Mouse (Mus musculus): ENCODE measurements at regions not wholly inside any gene's neighbourhood (a gene's known extent, or its start where the extent isn't known, plus 50 kb on each side); places are given as distances from the start of the nearest gene placed in this dataset.

GRCm38 (mm10) chr7:36095258-36096130 is 292.7 kb upstream of the Zfp507 start:
- in situ Hi-C loops (cut with MboI, MseI) = no loop called here

DNA sequence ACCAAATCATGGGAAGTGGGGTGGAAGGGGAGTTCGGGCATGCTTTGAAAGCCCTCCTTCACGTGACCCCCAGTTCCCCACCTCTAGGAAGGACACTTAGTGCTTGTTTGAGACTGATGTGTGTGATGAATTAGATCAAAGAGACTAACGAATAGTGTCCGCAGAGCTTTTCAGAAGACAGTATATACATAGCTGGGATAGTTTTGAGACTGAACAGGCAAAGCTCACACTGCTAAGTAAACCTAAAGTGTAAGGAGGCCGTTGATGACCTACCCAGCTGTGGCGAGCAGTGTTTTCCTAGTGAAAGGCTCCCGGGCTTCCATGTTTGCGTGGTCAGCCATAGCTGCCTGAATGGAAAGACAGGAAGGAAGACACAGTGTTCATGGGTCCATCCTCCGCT is 288.3 kb upstream of the Zfp507 start:
- in situ Hi-C loops (cut with MboI, MseI) = no loop called here

GRCm38 (mm10) chr7:36090291-36091123 is 287.7 kb upstream of the Zfp507 start:
- in situ Hi-C loops (cut with MboI, MseI) = no loop called here

GRCm38 (mm10) chr7:36087598-36087997 is 284.8 kb upstream of the Zfp507 start:
- in situ Hi-C loops (cut with MboI, MseI) = no loop called here

DNA sequence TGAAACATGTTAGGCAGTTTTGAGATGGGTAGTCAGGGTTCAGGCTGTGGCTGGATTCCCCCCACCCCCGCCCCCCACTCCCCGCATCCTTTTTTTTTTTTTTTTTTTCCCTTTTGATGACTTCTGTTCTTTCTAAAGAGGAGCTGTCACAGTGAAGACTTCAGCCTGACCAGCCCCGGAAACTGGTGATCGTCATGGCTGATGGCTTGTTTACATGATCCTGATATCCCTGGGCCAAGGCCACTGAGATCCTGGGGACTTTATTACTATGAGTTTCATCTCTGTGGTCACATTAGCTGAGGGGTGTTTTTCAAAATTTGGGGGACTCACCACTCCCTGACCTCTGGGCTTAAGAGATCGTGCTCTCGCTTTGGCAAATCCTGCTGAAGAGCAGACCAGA is 275.9 kb upstream of the Zfp507 start:
- in situ Hi-C loops (cut with MboI, MseI) = no loop called here

DNA sequence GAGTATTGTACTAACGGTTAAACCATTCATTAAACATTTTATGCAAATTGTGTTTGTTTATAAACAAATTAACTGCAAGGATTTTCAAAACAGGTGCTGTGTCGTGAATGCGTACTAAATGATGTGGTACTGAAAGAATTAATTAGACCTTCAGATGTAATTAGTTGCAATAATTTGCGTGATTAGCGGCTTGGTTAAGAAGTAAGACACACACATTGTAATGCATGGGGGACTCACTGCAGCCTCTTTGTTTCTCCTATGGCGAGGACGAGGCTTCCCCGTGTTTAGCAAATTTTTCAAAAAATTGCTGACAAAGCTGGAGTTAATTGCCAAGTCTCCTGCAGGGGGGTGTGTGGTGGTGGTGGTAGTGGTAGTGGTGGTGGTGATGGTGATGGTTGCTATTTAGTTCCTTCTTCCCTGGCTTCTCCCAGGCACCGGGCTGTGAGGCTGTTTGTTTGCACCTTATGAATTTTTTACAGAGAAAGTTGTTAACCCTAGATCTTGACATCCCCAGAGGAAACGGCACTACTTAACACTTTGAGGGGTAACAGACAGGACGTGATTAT is 275.4 kb upstream of the Zfp507 start:
- in situ Hi-C loops (cut with MboI, MseI) = no loop called here

DNA sequence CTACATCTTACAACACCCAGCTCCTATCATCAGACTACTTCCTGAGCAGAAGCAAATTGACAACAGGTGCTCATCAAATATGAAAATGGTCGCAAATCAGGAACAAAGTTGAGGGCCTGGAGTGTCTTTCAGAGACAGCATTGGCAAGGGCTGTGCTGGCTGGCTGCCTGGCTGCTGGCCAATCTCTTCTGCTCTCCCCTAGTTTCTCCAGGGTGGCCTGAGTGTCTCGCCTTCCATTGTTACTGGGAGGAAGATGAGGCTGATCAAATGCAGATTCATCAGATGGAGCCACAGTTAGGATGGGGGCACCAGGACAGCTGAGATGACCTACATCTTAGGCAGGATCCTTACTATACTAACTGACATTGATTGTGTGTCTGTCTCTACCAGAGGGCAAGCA is 274.5 kb upstream of the Zfp507 start:
- in situ Hi-C loops (cut with MboI, MseI) = no loop called here

DNA sequence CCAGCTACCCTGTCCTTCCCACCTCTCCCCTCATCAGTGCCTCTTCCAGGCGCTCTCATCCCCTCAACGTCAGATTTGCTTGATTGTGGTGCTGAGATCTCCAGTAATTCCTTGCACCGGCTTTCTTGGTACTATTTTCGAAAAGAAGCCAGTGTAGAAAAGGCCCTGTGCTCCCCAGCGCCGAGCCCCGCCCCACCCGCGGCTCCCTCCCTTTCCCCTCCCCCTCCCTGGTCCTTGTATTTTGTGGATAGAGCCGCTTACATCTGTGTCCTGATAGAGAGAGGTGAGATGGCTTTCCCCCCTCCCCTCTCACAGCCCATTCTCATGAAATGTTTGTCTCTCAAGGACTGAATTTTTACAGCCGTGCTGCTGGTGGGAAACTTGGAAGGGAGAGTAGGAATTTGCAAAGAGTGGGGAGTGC is 273.2 kb upstream of the Zfp507 start:
- in situ Hi-C loops (cut with MboI, MseI) = no loop called here

- in situ Hi-C loops (cut with MboI, MseI) = no loop called here
These were observed 269.0 kb upstream of the Zfp507 start for GRCm38 (mm10) chr7:36071774-36072173.

- in situ Hi-C loops (cut with MboI, MseI) = no loop called here
These were observed 263.9 kb upstream of the Zfp507 start for GRCm38 (mm10) chr7:36066725-36067124.

GRCm38 (mm10) chr7:36061679-36062078 is 258.9 kb upstream of the Zfp507 start:
- in situ Hi-C loops (cut with MboI, MseI) = no loop called here

DNA sequence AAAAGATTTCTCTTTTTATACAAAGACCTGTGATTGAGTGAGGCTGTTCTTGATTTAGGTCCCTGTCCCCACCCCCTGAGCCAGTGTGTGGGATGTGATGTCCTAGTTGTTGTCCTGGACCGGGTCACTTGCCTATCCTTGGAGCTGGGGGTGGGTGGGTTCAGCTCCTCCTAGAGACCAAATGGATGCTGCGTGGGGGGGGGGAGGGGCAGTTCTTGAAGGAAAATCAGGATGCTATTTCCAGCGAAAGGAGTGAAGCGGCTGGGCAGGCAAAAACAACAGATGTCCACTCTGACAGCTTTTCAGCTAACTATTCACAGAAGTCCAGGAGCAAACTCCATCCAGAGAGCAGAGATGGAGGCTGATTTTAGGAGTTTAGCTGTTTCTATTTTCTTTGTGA is 257.6 kb upstream of the Zfp507 start:
- in situ Hi-C loops (cut with MboI, MseI) = no loop called here

DNA sequence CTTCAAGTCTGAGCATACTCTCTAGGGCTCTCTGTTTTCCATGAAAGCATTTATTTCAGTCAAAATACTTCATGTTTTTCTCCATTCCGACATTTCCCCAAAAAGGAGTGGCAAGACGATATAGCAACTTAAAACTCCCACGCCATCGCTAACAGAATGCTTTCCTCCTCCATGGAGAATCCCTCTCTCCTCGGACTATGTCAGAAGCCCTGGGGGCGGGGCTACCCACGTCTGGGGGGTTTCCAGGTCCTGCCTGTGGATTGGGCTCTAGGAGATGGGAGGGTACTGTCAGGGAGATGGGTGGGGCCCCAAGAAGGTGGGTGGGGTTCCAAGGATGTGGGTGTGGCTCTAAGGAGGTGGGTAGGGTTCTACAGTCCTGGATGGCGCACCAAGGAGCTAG is 243.2 kb upstream of the Zfp507 start:
- in situ Hi-C loops (cut with MboI, MseI) = no loop called here

- in situ Hi-C loops (cut with MboI, MseI) = no loop called here
These were observed 229.1 kb upstream of the Zfp507 start for GRCm38 (mm10) chr7:36031881-36032280.

DNA sequence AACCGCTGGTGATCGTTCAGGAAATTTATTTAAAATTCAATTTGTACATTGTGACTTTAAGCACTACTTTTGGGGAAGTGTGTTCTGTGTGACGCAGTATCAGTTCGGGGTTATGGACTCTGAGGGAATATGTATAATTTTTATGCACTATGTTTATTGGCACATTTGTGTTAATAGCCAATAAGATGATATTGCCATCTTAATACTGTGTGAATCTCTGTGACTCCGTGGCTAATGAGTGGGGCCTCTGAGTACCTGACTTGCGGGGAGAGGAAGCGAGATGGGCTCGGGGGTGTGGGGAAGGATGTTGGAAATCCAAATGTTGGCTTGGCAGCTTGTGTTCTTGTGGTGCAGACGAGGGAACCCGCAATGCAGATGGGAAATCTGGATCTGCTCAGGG is 220.2 kb upstream of the Zfp507 start:
- in situ Hi-C loops (cut with MboI, MseI) = no loop called here

- in situ Hi-C loops (cut with MboI, MseI) = no loop called here
These were observed 219.7 kb upstream of the Zfp507 start for GRCm38 (mm10) chr7:36022489-36022888.

GRCm38 (mm10) chr7:36016926-36017753 is 214.3 kb upstream of the Zfp507 start:
- in situ Hi-C loops (cut with MboI, MseI) = no loop called here

DNA sequence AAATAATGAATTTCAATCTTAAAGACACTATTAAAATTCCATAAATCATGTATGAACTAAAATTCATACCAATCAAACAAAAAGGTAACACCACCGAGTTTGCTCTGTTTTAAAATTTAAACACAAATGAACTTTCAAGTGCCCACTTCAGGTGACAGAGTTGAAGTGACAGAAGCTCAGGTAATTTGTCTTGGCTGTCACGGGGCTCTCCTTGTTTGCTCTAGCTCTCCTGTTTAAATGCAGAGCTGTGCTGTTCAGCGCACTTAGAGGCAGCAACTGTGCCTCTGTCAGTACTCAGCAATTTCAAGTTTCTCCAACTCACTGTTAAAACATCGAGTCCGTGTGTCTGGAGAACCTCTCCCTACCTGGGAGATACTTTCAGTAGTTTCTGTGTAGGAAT is 193.8 kb upstream of the Zfp507 start:
- in situ Hi-C loops (cut with MboI, MseI) = no loop called here

- in situ Hi-C loops (cut with MboI, MseI) = no loop called here
These were observed 189.7 kb upstream of the Zfp507 start for GRCm38 (mm10) chr7:35992511-35992910.

DNA sequence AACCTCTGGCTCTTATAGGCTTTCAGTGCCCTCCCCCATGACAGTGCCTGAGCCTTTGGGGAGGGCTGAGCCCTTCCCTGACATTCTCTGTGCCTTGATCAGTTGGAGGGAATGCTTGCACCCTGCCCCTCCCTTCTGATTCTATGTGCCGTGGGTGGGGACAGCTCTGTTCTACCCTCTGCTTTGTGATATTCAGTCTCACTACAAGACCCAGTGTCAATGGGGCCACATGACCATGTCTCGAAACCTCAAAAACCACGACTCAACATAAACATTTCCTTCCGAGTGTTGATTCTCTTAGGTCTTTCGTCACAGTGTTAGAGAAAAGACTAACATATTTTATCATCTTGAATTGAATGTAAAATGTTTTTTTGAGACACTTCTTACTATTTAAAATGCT is 188.3 kb upstream of the Zfp507 start:
- in situ Hi-C loops (cut with MboI, MseI) = no loop called here

- in situ Hi-C loops (cut with MboI, MseI) = no loop called here
These were observed 186.7 kb upstream of the Zfp507 start for GRCm38 (mm10) chr7:35989456-35989855.
